Mouse (Mus musculus) stomach, postnatal 0 days (tissue): ENCODE data around the gene Ell3.
"Not testable (repeated sequence)": the region's sequence is repeated elsewhere in the genome, so short reads cannot be mapped to it uniquely, and the experiment has no call there.

Experiments
- CTCF ChIP-seq: IDR thresholded peaks from 2 replicates; pipeline ENCODE4 v1.5.1; 2016; ENCODE audit warnings: antibody characterized with exemption, low read depth, mild to moderate bottlenecking, moderate library complexity
- EP300 ChIP-seq: optimal IDR thresholded peaks from 2 replicates; pipeline ENCODE3; 2016; ENCODE audit warnings: antibody characterized with exemption

- TF ChIP-seq CTCF, EP300: not testable (repeated sequence)
These were observed 36.8 kb upstream of the Ell3 start for GRCm38 (mm10) chr2:121480916-121481315.
